Mouse (Mus musculus): ENCODE data around the gene Snd1. TPM values are rescaled to one million over a fixed set of nuclear protein-coding genes. Genes with fewer than 3 reads are reported as not detected.

The Snd1 gene
- total and polyA plus RNA-seq, 3 experiments, result 83.7 to 377 (median 210) TPM

GRCm38 (mm10) chr6:28705384-28706107 is 230.6 kb downstream of the Snd1 start:
- dilution Hi-C loops (cut with MboI; ENCODE audit: extremely low pct_ligation_motif_present, extremely low pct_unique_long_range_greater_than_20kb, low sequenced_read_pairs), result no loop called here
- H3K79me2 ChIP-seq (replicated peaks; ENCODE audit: control insufficient read depth, extremely low read depth, insufficient read depth, poor library complexity, severe bottlenecking), result peaks cover 8% of the 10 kb centered on the region
- peaks cover 31 to 79% of the 10 kb centered on the region in 2 experiments for H3K36me3 ChIP-seq (replicated peaks in 1 of 2; ENCODE audit: control insufficient read depth in 1 of 2, insufficient read depth in 1 of 2, low read length in 1 of 2)
- in situ Hi-C loops (cut with MboI; ENCODE audit: low pct_ligation_motif_present, low pct_unique_long_range_greater_than_20kb, low sequenced_read_pairs), result no loop called here
- H3K4me3 ChIP-seq (replicated peaks in 1 of 3; ENCODE audit: low read depth in 2 of 3, low read length in 2 of 3, poor library complexity in 1 of 3), result no peak overlapping the region
- DNase-seq (ENCODE audit: extremely low read depth), result no peak
- H3K27me3 ChIP-seq (replicated peaks), result no peaks in the 10 kb centered on the region
- H3K27ac ChIP-seq (ENCODE audit: insufficient read depth, low read depth), result no peak overlapping the region
- TF ChIP-seq MAX (IDR thresholded peaks at IDR 0.05; ENCODE audit: low read length) (no peak), ZKSCAN1 (IDR thresholded peaks at IDR 0.05; ENCODE audit: borderline replicate concordance, low read depth, low read length) (no peak), JUN (IDR thresholded peaks at IDR 0.05; ENCODE audit: insufficient read depth, low read depth, low read length) (no peak)
- no peak overlapping the region for H3K9ac ChIP-seq (ENCODE audit: insufficient read depth, low read depth)
- H3K9me3 ChIP-seq (replicated peaks; ENCODE audit: low read length), result no peaks in the 10 kb centered on the region
- peaks cover 4 to 22% of the 10 kb centered on the region in 2 experiments for H3K4me1 ChIP-seq (ENCODE audit: control insufficient read depth in 1 of 2, insufficient read depth in 2 of 2)
- no peak overlapping the region for H3K4me2 ChIP-seq (ENCODE audit: insufficient read depth, low read depth, poor library complexity, severe bottlenecking)

- no peak overlapping the region for H3K27ac ChIP-seq (ENCODE audit: insufficient read depth, low read depth)
- no peak overlapping the region for H3K4me2 ChIP-seq (ENCODE audit: insufficient read depth, low read depth, poor library complexity, severe bottlenecking)
- peaks cover 4 to 27% of the 10 kb centered on the region in 2 experiments for H3K4me1 ChIP-seq (ENCODE audit: control insufficient read depth in 1 of 2, insufficient read depth in 2 of 2)
- no peaks in the 10 kb centered on the region for H3K9me3 ChIP-seq (replicated peaks; ENCODE audit: low read length)
- TF ChIP-seq MAFK (IDR thresholded peaks at IDR 0.05; ENCODE audit: insufficient replicate concordance, low read length), result peak; percentile 75
- TF ChIP-seq KAT2A (IDR thresholded peaks at IDR 0.05; ENCODE audit: insufficient replicate concordance, low read length), result no peak
- no peak overlapping the region for H3K4me3 ChIP-seq (replicated peaks in 1 of 3; ENCODE audit: low read depth in 2 of 3, low read length in 2 of 3, poor library complexity in 1 of 3)
- H3K9ac ChIP-seq (ENCODE audit: insufficient read depth, low read depth), result no peak overlapping the region
- DNase-seq (ENCODE audit: extremely low read depth), result no peak
- no peaks in the 10 kb centered on the region for H3K27me3 ChIP-seq (replicated peaks)
- in situ Hi-C loops (cut with MboI; ENCODE audit: low pct_ligation_motif_present, low pct_unique_long_range_greater_than_20kb, low sequenced_read_pairs), result no loop called here
- peaks cover 29 to 76% of the 10 kb centered on the region in 2 experiments for H3K36me3 ChIP-seq (replicated peaks in 1 of 2; ENCODE audit: control insufficient read depth in 1 of 2, insufficient read depth in 1 of 2, low read length in 1 of 2)
- peaks cover 8% of the 10 kb centered on the region for H3K79me2 ChIP-seq (replicated peaks; ENCODE audit: control insufficient read depth, extremely low read depth, insufficient read depth, poor library complexity, severe bottlenecking)
- dilution Hi-C loops (cut with MboI; ENCODE audit: extremely low pct_ligation_motif_present, extremely low pct_unique_long_range_greater_than_20kb, low sequenced_read_pairs), result no loop called here
Observed at GRCm38 (mm10) chr6:28706108-28706975, 231.4 kb downstream of the Snd1 start.

GRCm38 (mm10) chr6:28706976-28707592 is 232.1 kb downstream of the Snd1 start:
- dilution Hi-C loops (cut with MboI; ENCODE audit: extremely low pct_ligation_motif_present, extremely low pct_unique_long_range_greater_than_20kb, low sequenced_read_pairs) (no loop called here), in situ Hi-C loops (cut with MboI; ENCODE audit: low pct_ligation_motif_present, low pct_unique_long_range_greater_than_20kb, low sequenced_read_pairs) (no loop called here)
- TF ChIP-seq PAX5 (IDR thresholded peaks at IDR 0.05; ENCODE audit: low read length) (no peak), POLR2AphosphoS2 (IDR thresholded peaks at IDR 0.05; ENCODE audit: low read depth, low read length) (no peak), TCF12 (IDR thresholded peaks at IDR 0.05; ENCODE audit: low read depth, low read length) (no peak), MEF2A (IDR thresholded peaks at IDR 0.05; ENCODE audit: borderline replicate concordance, low read depth, low read length) (no peak), ELF1 (IDR thresholded peaks at IDR 0.05; ENCODE audit: low read depth, low read length) (no peak), SMC3 (IDR thresholded peaks at IDR 0.05; ENCODE audit: low read depth, low read length) (no peak), CHD1 (IDR thresholded peaks at IDR 0.05; ENCODE audit: low read depth, low read length) (no peak), ZMIZ1 (IDR thresholded peaks at IDR 0.05; ENCODE audit: low read depth, low read length) (no peak)
- H3K27ac ChIP-seq (ENCODE audit: insufficient read depth, low read depth), result no peak overlapping the region
- H3K79me2 ChIP-seq (replicated peaks; ENCODE audit: control insufficient read depth, extremely low read depth, insufficient read depth, poor library complexity, severe bottlenecking), result peaks cover 6% of the 10 kb centered on the region
- no peaks in the 10 kb centered on the region for H3K27me3 ChIP-seq (replicated peaks)
- no peak overlapping the region for H3K4me3 ChIP-seq (replicated peaks in 1 of 3; ENCODE audit: low read depth in 2 of 3, low read length in 2 of 3, poor library complexity in 1 of 3)
- H3K36me3 ChIP-seq (replicated peaks in 1 of 2; ENCODE audit: control insufficient read depth in 1 of 2, insufficient read depth in 1 of 2, low read length in 1 of 2), result peaks cover 29 to 79% of the 10 kb centered on the region in 2 experiments
- H3K9me3 ChIP-seq (replicated peaks; ENCODE audit: low read length), result no peaks in the 10 kb centered on the region
- no peak for DNase-seq (ENCODE audit: extremely low read depth)
- no peak overlapping the region for H3K9ac ChIP-seq (ENCODE audit: insufficient read depth, low read depth)
- peaks cover 4 to 31% of the 10 kb centered on the region in 2 experiments for H3K4me1 ChIP-seq (ENCODE audit: control insufficient read depth in 1 of 2, insufficient read depth in 2 of 2)
- H3K4me2 ChIP-seq (ENCODE audit: insufficient read depth, low read depth, poor library complexity, severe bottlenecking), result no peak overlapping the region
